Mouse (Mus musculus): Measurements from ENCODE around the gene Prr12. TPM values are rescaled to one million over a fixed set of nuclear protein-coding genes. Genes with fewer than 3 reads are reported as not detected.

Gene Prr12
- polyA plus RNA-seq, 1 experiment from 2014 or later, result 15.3 TPM

GRCm38 (mm10) chr7:45076501-45076900 is 23.8 kb upstream of the Prr12 start:
- Histone ChIP-seq H3K27me3 (no peaks in the 10 kb centered on the region), H3K4me3 (no peak overlapping the region), H3K36me3 (peaks cover 14% of the 10 kb centered on the region), H3K27ac (replicated peaks) (no peak overlapping the region), H3K4me2 (no peak overlapping the region), H3K4me1 (replicated peaks) (peaks cover 5% of the 10 kb centered on the region), H3K9me3 (no peaks in the 10 kb centered on the region), H3K9ac (no peak overlapping the region)
- ATAC-seq (ENCODE audit: low FRiP score, low read depth), result no peak
- 91% methylated on average over 30 of the region's 30 CpGs for WGBS

GRCm38 (mm10) chr7:45075405-45075804 is 22.7 kb upstream of the Prr12 start:
- no peak overlapping the region for H3K27ac ChIP-seq (replicated peaks)
- no peaks in the 10 kb centered on the region for H3K9me3 ChIP-seq
- peaks cover 5% of the 10 kb centered on the region for H3K4me1 ChIP-seq (replicated peaks)
- no peak for ATAC-seq (ENCODE audit: low FRiP score, low read depth)
- no peaks in the 10 kb centered on the region for H3K27me3 ChIP-seq
- peaks cover 14% of the 10 kb centered on the region for H3K36me3 ChIP-seq
- 88% methylated on average over 4 of the region's 4 CpGs for WGBS
- H3K4me3 ChIP-seq, result no peak overlapping the region
- no peak overlapping the region for H3K4me2 ChIP-seq
- no peak overlapping the region for H3K9ac ChIP-seq

- whole genome bisulfite sequencing, result 94% methylated on average over 12 of the region's 12 CpGs
- Histone ChIP-seq H3K36me3 (peaks cover 14% of the 10 kb centered on the region), H3K9ac (no peak overlapping the region), H3K4me1 (replicated peaks) (no peaks in the 10 kb centered on the region), H3K27ac (replicated peaks) (no peak overlapping the region), H3K4me3 (no peak overlapping the region), H3K4me2 (no peak overlapping the region), H3K27me3 (no peaks in the 10 kb centered on the region), H3K9me3 (no peaks in the 10 kb centered on the region)
- no peak for ATAC-seq (ENCODE audit: low FRiP score, low read depth)
These were observed 21.3 kb upstream of the Prr12 start for GRCm38 (mm10) chr7:45073949-45074348.

- Histone ChIP-seq H3K27ac (replicated peaks) (no peak overlapping the region), H3K4me3 (no peak overlapping the region), H3K36me3 (peaks cover 14% of the 10 kb centered on the region), H3K9ac (no peak overlapping the region), H3K4me1 (replicated peaks) (no peaks in the 10 kb centered on the region), H3K27me3 (no peaks in the 10 kb centered on the region), H3K9me3 (no peaks in the 10 kb centered on the region), H3K4me2 (no peak overlapping the region)
- ATAC-seq (ENCODE audit: low FRiP score, low read depth), result no peak
- WGBS, result 81% methylated on average over 7 of the region's 7 CpGs
These were observed 20.6 kb upstream of the Prr12 start for GRCm38 (mm10) chr7:45073171-45073707.

- no peak overlapping the region for H3K4me3 ChIP-seq
- ATAC-seq (ENCODE audit: low FRiP score, low read depth), result no peak
- H3K27ac ChIP-seq (replicated peaks), result no peak overlapping the region
- H3K9me3 ChIP-seq, result no peaks in the 10 kb centered on the region
- H3K4me2 ChIP-seq, result no peak overlapping the region
- H3K36me3 ChIP-seq, result peaks cover 10% of the 10 kb centered on the region; the same call in 1 of the 2 replicates
- H3K27me3 ChIP-seq, result no peaks in the 10 kb centered on the region
- no peak overlapping the region for H3K9ac ChIP-seq
- no peaks in the 10 kb centered on the region for H3K4me1 ChIP-seq (replicated peaks)
- 83% methylated on average over 2 of the region's 2 CpGs for WGBS
These were observed 19.5 kb upstream of the Prr12 start for GRCm38 (mm10) chr7:45072230-45072629.

- 97% methylated on average over 2 of the region's 2 CpGs for WGBS
- Histone ChIP-seq H3K9ac (no peak overlapping the region), H3K36me3 (0 out of 2 replicates have a peak, but pooled peaks cover under 1% of the 10 kb centered on the region), H3K4me2 (no peak overlapping the region), H3K9me3 (no peaks in the 10 kb centered on the region), H3K27me3 (no peaks in the 10 kb centered on the region), H3K27ac (replicated peaks) (no peak overlapping the region), H3K4me1 (replicated peaks) (no peaks in the 10 kb centered on the region), H3K4me3 (no peak overlapping the region)
- no peak for ATAC-seq (ENCODE audit: low FRiP score, low read depth)
These were observed 17.0 kb upstream of the Prr12 start for GRCm38 (mm10) chr7:45069671-45070070.

GRCm38 (mm10) chr7:45068000-45068318 is 15.3 kb upstream of the Prr12 start:
- Histone ChIP-seq H3K9ac (no peak overlapping the region), H3K27ac (replicated peaks) (no peak overlapping the region), H3K36me3 (no peaks in the 10 kb centered on the region), H3K4me2 (no peak overlapping the region), H3K9me3 (no peaks in the 10 kb centered on the region), H3K27me3 (no peaks in the 10 kb centered on the region), H3K4me3 (no peak overlapping the region), H3K4me1 (replicated peaks) (peaks cover 7% of the 10 kb centered on the region)
- WGBS, result 29% methylated on average over 5 of the region's 5 CpGs
- ATAC-seq (ENCODE audit: low FRiP score, low read depth), result no peak

GRCm38 (mm10) chr7:45067190-45067999 is 14.7 kb upstream of the Prr12 start:
- H3K36me3 ChIP-seq, result no peaks in the 10 kb centered on the region
- no peaks in the 10 kb centered on the region for H3K27me3 ChIP-seq
- 82% methylated on average over 4 of the region's 4 CpGs for WGBS
- H3K27ac ChIP-seq (replicated peaks), result no peak overlapping the region
- H3K9ac ChIP-seq, result no peak overlapping the region
- H3K4me1 ChIP-seq (replicated peaks), result peaks cover 8% of the 10 kb centered on the region
- no peak overlapping the region for H3K4me2 ChIP-seq
- no peak for ATAC-seq (ENCODE audit: low FRiP score, low read depth)
- no peaks in the 10 kb centered on the region for H3K9me3 ChIP-seq
- H3K4me3 ChIP-seq, result no peak overlapping the region

GRCm38 (mm10) chr7:45062239-45062835 is 9.7 kb upstream of the Prr12 start, which contains the start of the genes Nosip and Prrg2:
Nosip (plus strand) TSS chr7:45062429.
Prrg2 (minus strand) TSS chr7:45062677.
- no peaks in the 10 kb centered on the region for H3K27me3 ChIP-seq
- WGBS, result 0% methylated on average over 31 of the region's 31 CpGs
- H3K9ac ChIP-seq, result peak within 1 kb of the TSS; percentile 71
- peak; percentile 88 for ATAC-seq (ENCODE audit: low FRiP score, low read depth)
- peak within 1 kb of the TSS; percentile 99 for H3K27ac ChIP-seq (replicated peaks)
- peak within 1 kb of the TSS; percentile 84 for H3K4me3 ChIP-seq
- peak within 1 kb of the TSS; percentile 64 for H3K4me2 ChIP-seq
- H3K4me1 ChIP-seq (replicated peaks), result peaks cover 33% of the 10 kb centered on the region
- no peaks in the 10 kb centered on the region for H3K9me3 ChIP-seq
- no peaks in the 10 kb centered on the region for H3K36me3 ChIP-seq

- Histone ChIP-seq H3K27me3 (no peaks in the 10 kb centered on the region), H3K9ac (no peak overlapping the region; the same call in 1 of the 2 replicates), H3K4me3 (peak overlapping the region; percentile 84), H3K27ac (replicated peaks) (peak overlapping the region; percentile 99; the same call in 1 of the 2 replicates), H3K4me2 (peak overlapping the region; percentile 64), H3K4me1 (replicated peaks) (peaks cover 33% of the 10 kb centered on the region), H3K36me3 (no peaks in the 10 kb centered on the region), H3K9me3 (no peaks in the 10 kb centered on the region)
- WGBS, result 17% methylated on average over 11 of the region's 11 CpGs
- no peak for ATAC-seq (ENCODE audit: low FRiP score, low read depth)
These were observed 8.9 kb upstream of the Prr12 start for GRCm38 (mm10) chr7:45061532-45062075.

- H3K9ac ChIP-seq, result no peak overlapping the region
- no peaks in the 10 kb centered on the region for H3K9me3 ChIP-seq
- 91% methylated on average over 6 of the region's 6 CpGs for WGBS
- no peak for ATAC-seq (ENCODE audit: low FRiP score, low read depth)
- H3K27me3 ChIP-seq, result no peaks in the 10 kb centered on the region
- no peak overlapping the region for H3K4me2 ChIP-seq
- no peaks in the 10 kb centered on the region for H3K36me3 ChIP-seq
- H3K4me3 ChIP-seq, result no peak overlapping the region
- H3K4me1 ChIP-seq (replicated peaks), result peaks cover 33% of the 10 kb centered on the region
- H3K27ac ChIP-seq (replicated peaks), result no peak overlapping the region
These were observed 8.0 kb upstream of the Prr12 start for GRCm38 (mm10) chr7:45060632-45061122.

Measured in hindbrain, embryonic 15.5 days (tissue).